Mouse (Mus musculus) left cerebral cortex, adult 6 months (tissue): Measurements from ENCODE around the gene Gm14137. TPM values are rescaled to one million over a fixed set of nuclear protein-coding genes. Genes with fewer than 3 reads are reported as not detected.

Experiments used
- long read RNA-seq, 2 experiments: library from polyadenylated mRNA; unstranded; transcript quantifications; one replicate each; pipeline ENCODE4 v2.0.0; 2019 to 2020
- polyA plus RNA-seq: library from polyadenylated mRNA; unstranded; fragments of <200 nt; fragmentation: Nextera tagmentation; gene quantifications from 2 replicates; pipeline ENCODE4 v1.2.3, GENCODE M21; 2021

Gene Gm14137
- 0.05 TPM in 1 of 2 replicates, not detected in the other for polyA plus RNA-seq
- long read RNA-seq, experiment 1, transcript Gm14137-201 (1 exons, 3,067 nt) = major isoform, 7 of 7 reads
- long read RNA-seq, experiment 1, partial matches to known transcripts = 0 of 7 reads
- long read RNA-seq, experiment 1, other reads (novel, unspliced or antisense) = 0 of 7 reads
- long read RNA-seq, experiment 2 = 0 reads

DNA sequence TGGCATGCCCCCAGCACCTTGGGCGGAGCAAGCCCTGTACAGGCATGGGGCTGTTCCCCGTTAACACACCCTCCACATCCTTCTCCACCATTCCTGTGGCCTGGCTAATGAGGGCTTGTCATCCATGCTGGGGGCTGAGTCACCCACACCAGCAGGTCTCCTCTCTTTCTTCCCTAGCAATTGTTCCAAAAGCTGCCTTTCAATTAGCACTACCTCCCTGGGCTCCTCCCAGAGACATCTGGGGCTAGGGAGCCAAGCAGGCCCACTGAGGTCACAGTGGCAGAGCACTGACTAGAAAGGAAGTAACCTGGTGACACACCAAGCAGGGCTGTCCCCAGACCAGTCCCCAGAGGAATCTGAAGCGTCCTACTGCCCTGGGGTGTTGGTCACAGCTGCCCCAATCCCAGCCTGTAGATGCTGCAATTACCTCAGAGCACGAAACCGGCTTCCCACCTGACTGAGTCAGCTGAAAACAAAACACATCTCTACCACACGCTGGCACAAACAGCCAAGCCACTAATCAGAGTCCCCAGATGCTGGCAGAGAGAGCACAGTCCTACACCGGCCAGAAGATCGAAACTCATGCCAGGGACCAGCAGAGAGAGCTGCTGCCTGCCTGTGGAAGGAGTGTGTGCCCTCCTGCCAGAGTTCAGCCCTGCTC is at the start of gene Gm14137:
Gene Gm14137, plus strand, starts transcription at position 519 of the 661 bp plus-strand sequence.

GRCm38 (mm10) chr2:119156681-119157572 is 17.4 kb upstream of the Gm14137 start, which contains the start of gene Rmdn3:
Gene Rmdn3 (minus strand): TSS chr2:119157034.

DNA sequence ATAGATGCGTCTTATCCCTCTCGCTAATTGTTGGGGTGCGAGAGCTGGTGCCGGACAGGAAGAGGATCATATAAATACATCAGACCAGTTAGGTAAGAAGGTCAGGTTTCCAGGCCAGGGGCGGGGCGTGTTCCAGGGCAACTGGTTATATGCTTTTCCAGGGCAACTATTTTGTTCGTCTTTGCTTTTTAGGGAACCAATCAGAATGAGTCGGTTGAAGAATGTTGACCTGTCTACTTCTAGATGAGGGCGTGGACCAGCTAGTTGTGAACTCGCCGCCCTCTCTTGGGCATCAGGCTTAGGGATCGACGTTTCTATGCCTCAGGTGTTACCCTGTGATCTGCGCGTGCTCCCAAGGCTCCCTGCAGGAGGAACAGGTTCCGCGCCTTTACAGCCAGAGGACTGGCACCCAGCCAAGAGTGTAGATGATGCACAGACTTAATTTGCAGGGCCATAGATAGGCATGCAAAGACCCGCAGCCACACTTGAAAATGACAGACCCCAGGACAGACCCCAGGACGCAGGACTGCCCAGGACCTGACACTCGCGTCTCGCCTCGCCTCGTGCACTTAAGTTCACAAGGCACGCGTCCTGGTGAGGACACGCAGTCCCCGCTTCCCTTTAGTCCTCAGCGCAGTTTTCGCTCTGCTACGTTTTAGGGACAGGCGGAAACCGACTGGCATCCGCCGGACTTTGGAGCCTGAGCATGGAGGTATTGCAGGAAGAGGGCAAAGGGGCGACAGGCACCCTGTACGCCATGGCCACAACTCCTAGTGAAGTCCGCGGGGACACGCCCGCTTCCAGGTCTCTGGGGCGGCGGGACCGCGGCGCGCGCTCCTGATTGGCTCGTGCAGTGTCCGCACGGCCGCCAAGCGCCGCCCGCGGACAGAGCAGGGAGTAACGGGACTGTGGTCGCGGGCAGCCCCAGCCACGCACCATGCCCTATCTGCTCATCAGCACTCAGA is 7.1 kb upstream of the Gm14137 start, which contains the start of gene Gchfr:
Gene Gchfr, plus strand, starts transcription at position 873 of the 965 bp plus-strand sequence.

GRCm38 (mm10) chr2:119208344-119209175 is 34.3 kb downstream of the Gm14137 start, which contains the start of the genes Zfyve19 and Dnajc17:
Gene Zfyve19 (plus strand): TSS chr2:119208617.
Gene Dnajc17 (minus strand): TSS chr2:119208795.

Other genes starting within 250 kb of the Gm14137 start
- gene Chst14, start 248.0 kb upstream of the Gm14137 start, polyA plus RNA-seq = 1.9 and 3.1 TPM in 2 replicates
- 79.3 and 95.9 TPM in 2 replicates for gene Ccdc32, start 145.1 kb upstream of the Gm14137 start, polyA plus RNA-seq
- 5.7 and 6.7 TPM in 2 replicates for gene Rpusd2, start 139.7 kb upstream of the Gm14137 start, polyA plus RNA-seq
- gene Knl1, start 127.4 kb upstream of the Gm14137 start, polyA plus RNA-seq = 0.04 and 0.21 TPM in 2 replicates
- 0.80 TPM in 2 replicates for gene Rad51, start 61.7 kb upstream of the Gm14137 start, polyA plus RNA-seq
- 35.9 and 39.0 TPM in 2 replicates for gene Rmdn3, start 17.5 kb upstream of the Gm14137 start, polyA plus RNA-seq
- gene Gchfr, start 6.7 kb upstream of the Gm14137 start, polyA plus RNA-seq = 2.9 and 3.3 TPM in 2 replicates
- 32.0 and 32.8 TPM in 2 replicates for gene Zfyve19, start 34.1 kb downstream of the Gm14137 start, polyA plus RNA-seq
- 15.1 and 16.7 TPM in 2 replicates for gene Dnajc17, start 34.3 kb downstream of the Gm14137 start, polyA plus RNA-seq
- gene Ppp1r14d, start 55.4 kb downstream of the Gm14137 start, polyA plus RNA-seq = not detected in 2 replicates
- 1.9 and 2.4 TPM in 2 replicates for gene Spint1, start 62.9 kb downstream of the Gm14137 start, polyA plus RNA-seq
- gene Rhov, start 96.8 kb downstream of the Gm14137 start, polyA plus RNA-seq = 11.9 and 13.8 TPM in 2 replicates
- 16.4 TPM in 2 replicates for gene Vps18, start 114.2 kb downstream of the Gm14137 start, polyA plus RNA-seq
- 0.56 and 0.72 TPM in 2 replicates for gene Dll4, start 151.3 kb downstream of the Gm14137 start, polyA plus RNA-seq
- gene Chac1, start 176.7 kb downstream of the Gm14137 start, polyA plus RNA-seq = 14.6 and 19.3 TPM in 2 replicates